Mouse (Mus musculus) spleen, postnatal 4 days (tissue): Measurements from ENCODE around the gene Aatk.
A peak's percentile ranks its signal among the peaks of the same experiment; 100 is the strongest.

Experiments used
- DNase-seq, 2 experiments: peaks; one replicate each; pipeline ENCODE4 v3.0.0; 2022; ENCODE audit warnings: low spot score in 2 of 2

Gene Aatk

GRCm38 (mm10) chr11:120046553-120047191, at the start of gene Aatk:
Aatk (minus strand) TSS chr11:120047167.
- no peak for DNase-seq

GRCm38 (mm10) chr11:120092817-120093591, 46.0 kb upstream of the Aatk start:
- no peak for DNase-seq

GRCm38 (mm10) chr11:120090661-120091060, 43.7 kb upstream of the Aatk start:
- DNase-seq: no peak

- DNase-seq: peak; percentile 97 to 98
Observed at GRCm38 (mm10) chr11:120086702-120087152, 39.8 kb upstream of the Aatk start, which contains the start of gene Cep131. Cep131 (minus strand) TSS chr11:120086827.

- DNase-seq: peak; percentile 37 to 75
Observed at GRCm38 (mm10) chr11:120085891-120086627, 39.1 kb upstream of the Aatk start.

GRCm38 (mm10) chr11:120080282-120080681, 33.3 kb upstream of the Aatk start:
- no peak for DNase-seq

- DNase-seq: no peak
Observed at GRCm38 (mm10) chr11:120076191-120076590, 29.2 kb upstream of the Aatk start.

- no peak for DNase-seq
Observed at GRCm38 (mm10) chr11:120072986-120073647, 26.1 kb upstream of the Aatk start.

- DNase-seq: no peak
Observed at GRCm38 (mm10) chr11:120071731-120072320, 24.9 kb upstream of the Aatk start.

- DNase-seq: no peak
Observed at GRCm38 (mm10) chr11:120071065-120071464, 24.1 kb upstream of the Aatk start.

GRCm38 (mm10) chr11:120070286-120070930, 23.4 kb upstream of the Aatk start:
- no peak for DNase-seq

GRCm38 (mm10) chr11:120069261-120069660, 22.3 kb upstream of the Aatk start:
- DNase-seq: no peak

- DNase-seq: no peak
Observed at GRCm38 (mm10) chr11:120067834-120068233, 20.9 kb upstream of the Aatk start.

GRCm38 (mm10) chr11:120065291-120065690, 18.3 kb upstream of the Aatk start:
- peak; percentile 63 to 88 for DNase-seq

GRCm38 (mm10) chr11:120064668-120065040, 17.7 kb upstream of the Aatk start:
- no peak for DNase-seq

GRCm38 (mm10) chr11:120064006-120064667, 17.2 kb upstream of the Aatk start:
- no peak for DNase-seq

GRCm38 (mm10) chr11:120063326-120063725, 16.4 kb upstream of the Aatk start:
- no peak for DNase-seq

- no peak for DNase-seq
Observed at GRCm38 (mm10) chr11:120060634-120061033, 13.7 kb upstream of the Aatk start.

GRCm38 (mm10) chr11:120055953-120056732, 9.2 kb upstream of the Aatk start:
- DNase-seq: no peak

- no peak for DNase-seq
Observed at GRCm38 (mm10) chr11:120053846-120054245, 6.9 kb upstream of the Aatk start.
